Mouse (Mus musculus): ENCODE data around the gene Zfp318. TPM values are rescaled to one million over a fixed set of nuclear protein-coding genes. Genes with fewer than 3 reads are reported as not detected.

Zfp318 gene
- 18.3 and 20.4 TPM in 2 replicates for polyA plus RNA-seq (2015; fragmentation: Nextera tagmentation; extraction: Ambion mirVana)

DNA sequence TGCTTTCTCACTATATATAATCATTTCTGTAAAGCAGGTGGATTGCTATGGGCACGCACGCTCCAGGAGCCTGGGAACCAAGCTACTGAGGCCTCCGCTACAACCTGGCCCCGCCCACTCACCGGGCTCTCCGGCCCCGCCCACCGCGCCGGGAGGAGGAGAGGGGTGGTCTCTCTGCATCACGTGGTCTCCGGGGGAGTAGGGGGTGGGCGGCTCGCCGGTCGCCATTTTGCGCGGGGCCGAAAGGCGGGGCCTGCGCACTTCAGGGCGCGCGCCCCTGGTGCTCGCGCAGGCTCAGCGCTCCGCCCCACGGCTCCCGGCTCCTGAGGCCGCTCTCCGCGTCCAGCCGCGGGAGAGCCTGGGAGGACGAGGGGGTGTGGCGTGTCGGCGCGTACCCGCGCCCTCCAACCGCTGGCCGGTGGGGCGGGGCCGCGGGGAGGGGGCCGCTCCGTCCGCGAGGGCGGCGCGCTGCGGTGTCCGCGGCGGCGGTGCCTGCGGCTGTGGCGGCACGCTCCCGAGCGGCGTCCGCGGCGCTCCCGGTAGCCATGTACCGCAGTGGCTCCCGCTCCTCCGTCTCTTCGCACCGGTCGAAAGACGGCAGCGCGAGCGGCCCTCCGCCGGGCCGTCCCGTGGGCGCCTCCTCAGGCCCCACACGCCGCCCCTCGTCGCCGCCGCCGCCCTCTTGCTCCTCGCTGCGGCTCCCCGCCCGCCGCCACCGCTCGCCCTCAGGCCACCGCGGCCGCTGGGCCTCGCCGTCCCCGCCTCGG, at the start of gene Zfp318:
Zfp318 (plus strand) TSS at position 438 of the 767 bp plus-strand sequence.
- Histone ChIP-seq H3K9ac (peak within 1 kb of the TSS; percentile 91), H3K4me3 (peak within 1 kb of the TSS; percentile 89), H3K4me2 (peak within 1 kb of the TSS; percentile 74), H3K4me1 (replicated peaks) (peaks cover 17% of the 10 kb centered on the region), H3K36me3 (peaks cover 9% of the 10 kb centered on the region; the same call in 1 of the 2 replicates), H3K27ac (replicated peaks) (peak within 1 kb of the TSS; percentile 94), H3K9me3 (no peaks in the 10 kb centered on the region), H3K27me3 (no peaks in the 10 kb centered on the region)
- ATAC-seq (ENCODE audit: low FRiP score, low read depth) = peak; percentile 98
- under 1% methylated on average over 50 of the region's 105 CpGs for WGBS

DNA sequence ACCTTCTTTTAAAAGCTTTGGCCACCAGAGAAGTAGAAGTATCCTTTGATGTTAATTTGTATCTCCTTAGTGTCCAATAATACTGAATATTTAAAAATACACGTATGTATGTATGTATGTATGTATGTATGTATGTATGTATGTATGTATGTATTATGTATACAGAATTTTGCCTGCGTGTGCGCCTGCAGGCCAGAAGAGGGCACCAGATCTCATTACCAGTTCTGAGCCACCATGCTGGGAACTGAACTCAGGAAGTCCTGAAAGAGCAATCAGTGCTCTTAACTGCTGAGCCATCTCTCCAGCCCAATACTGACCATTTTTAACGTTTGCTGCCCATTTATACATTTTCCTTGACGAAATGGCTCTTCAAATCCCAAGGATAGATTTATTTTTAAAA, 47.1 kb upstream of the Zfp318 start:
- Histone ChIP-seq H3K4me2 (no peak overlapping the region), H3K4me3 (no peak overlapping the region), H3K27ac (replicated peaks) (no peak overlapping the region), H3K9ac (no peak overlapping the region), H3K4me1 (replicated peaks) (no peaks in the 10 kb centered on the region), H3K9me3 (no peaks in the 10 kb centered on the region), H3K27me3 (no peaks in the 10 kb centered on the region), H3K36me3 (no peaks in the 10 kb centered on the region)
- 21% methylated on average over 5 of the region's 5 CpGs for WGBS
- no peak for ATAC-seq (ENCODE audit: low FRiP score, low read depth)

DNA sequence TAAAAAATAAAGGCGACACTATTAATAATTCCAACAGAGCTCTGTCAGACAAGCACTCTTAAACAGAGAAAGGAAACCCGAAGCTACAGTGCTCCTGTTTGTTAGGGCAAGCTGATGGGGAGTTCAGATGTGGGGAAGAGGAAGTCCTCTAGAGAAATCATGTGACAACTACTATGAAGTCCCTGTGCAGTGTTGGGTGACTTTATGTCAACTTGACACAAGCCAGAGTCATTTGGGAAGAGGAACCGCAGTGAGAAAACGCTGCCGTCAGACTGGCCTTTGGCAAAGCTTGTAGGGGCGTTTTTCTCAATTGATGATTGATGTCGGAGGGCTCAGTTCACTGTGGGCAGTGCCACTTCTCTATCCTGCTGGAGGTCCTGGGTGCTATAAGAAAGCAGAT, 42.3 kb upstream of the Zfp318 start:
- H3K27ac ChIP-seq (replicated peaks) = no peak overlapping the region
- ATAC-seq (ENCODE audit: low FRiP score, low read depth) = no peak
- no peaks in the 10 kb centered on the region for H3K9me3 ChIP-seq
- H3K27me3 ChIP-seq = no peaks in the 10 kb centered on the region
- 80% methylated on average over 7 of the region's 7 CpGs for WGBS
- H3K9ac ChIP-seq = no peak overlapping the region
- no peak overlapping the region for H3K4me2 ChIP-seq
- H3K4me1 ChIP-seq (replicated peaks) = no peaks in the 10 kb centered on the region
- H3K4me3 ChIP-seq = no peak overlapping the region
- no peaks in the 10 kb centered on the region for H3K36me3 ChIP-seq

DNA sequence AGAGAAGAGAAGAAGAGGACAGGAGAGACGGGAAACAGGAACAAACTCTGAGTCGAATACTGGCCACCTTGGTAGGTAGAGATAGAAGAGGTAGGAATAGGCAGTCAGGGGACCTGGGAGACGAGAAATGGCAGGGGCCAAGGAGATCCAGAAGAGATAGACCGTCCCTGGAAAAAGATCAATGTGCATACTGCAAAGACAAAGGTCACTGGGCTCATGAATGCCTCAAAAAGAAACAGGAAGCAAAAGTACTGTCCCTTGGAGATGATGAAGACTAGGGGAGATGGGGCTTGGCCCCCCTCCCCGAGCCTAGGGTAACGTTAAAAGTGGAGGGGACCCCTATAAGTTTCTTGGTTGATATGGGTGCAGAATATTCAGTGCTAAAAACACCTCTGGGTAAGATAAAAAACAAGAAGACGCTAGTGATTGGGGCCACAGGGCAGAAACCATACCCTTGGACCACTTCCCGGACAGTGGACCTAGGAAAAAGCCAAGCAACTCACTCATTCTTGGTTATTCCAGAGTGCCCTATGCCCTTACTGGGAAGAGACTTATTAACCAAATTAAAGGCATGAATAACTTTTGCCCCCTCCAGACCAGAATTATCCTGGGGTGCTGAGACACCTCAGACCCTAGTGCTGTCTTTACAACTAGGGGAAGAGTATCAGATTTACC, 32.4 kb upstream of the Zfp318 start:
- Histone ChIP-seq H3K9me3 (no peaks in the 10 kb centered on the region), H3K4me3 (no peak overlapping the region), H3K4me2 (no peak overlapping the region), H3K27ac (replicated peaks) (no peak overlapping the region), H3K36me3 (no peaks in the 10 kb centered on the region), H3K27me3 (no peaks in the 10 kb centered on the region), H3K9ac (no peak overlapping the region), H3K4me1 (replicated peaks) (no peaks in the 10 kb centered on the region)
- 90% methylated on average over 8 of the region's 8 CpGs for WGBS
- ATAC-seq (ENCODE audit: low FRiP score, low read depth) = no peak

DNA sequence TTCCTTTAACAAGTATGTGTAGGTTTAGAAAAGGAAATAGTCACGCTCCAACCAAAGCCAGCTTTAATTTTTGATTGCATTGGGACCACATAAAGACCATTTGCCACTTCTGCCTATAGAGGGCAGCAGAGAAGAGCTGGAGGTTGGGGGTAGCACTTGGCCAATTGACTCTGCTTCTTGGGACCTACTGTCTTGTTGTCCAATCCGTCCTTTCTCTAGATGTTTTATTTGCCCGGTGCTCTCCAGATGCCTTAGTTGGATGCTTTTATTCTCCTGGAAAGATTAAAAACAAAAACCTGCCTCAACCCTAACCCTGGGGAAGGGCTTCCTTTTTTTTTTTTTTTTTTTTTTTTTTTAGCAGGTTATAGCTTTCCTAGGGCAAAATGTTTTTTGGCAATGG, 11.7 kb upstream of the Zfp318 start:
- Histone ChIP-seq H3K27ac (replicated peaks) (no peak overlapping the region), H3K36me3 (no peaks in the 10 kb centered on the region), H3K9ac (no peak overlapping the region), H3K4me3 (no peak overlapping the region), H3K27me3 (no peaks in the 10 kb centered on the region), H3K4me2 (no peak overlapping the region), H3K4me1 (replicated peaks) (no peaks in the 10 kb centered on the region), H3K9me3 (no peaks in the 10 kb centered on the region)
- 80% methylated on average over 3 of the region's 3 CpGs for WGBS
- ATAC-seq (ENCODE audit: low FRiP score, low read depth) = no peak

DNA sequence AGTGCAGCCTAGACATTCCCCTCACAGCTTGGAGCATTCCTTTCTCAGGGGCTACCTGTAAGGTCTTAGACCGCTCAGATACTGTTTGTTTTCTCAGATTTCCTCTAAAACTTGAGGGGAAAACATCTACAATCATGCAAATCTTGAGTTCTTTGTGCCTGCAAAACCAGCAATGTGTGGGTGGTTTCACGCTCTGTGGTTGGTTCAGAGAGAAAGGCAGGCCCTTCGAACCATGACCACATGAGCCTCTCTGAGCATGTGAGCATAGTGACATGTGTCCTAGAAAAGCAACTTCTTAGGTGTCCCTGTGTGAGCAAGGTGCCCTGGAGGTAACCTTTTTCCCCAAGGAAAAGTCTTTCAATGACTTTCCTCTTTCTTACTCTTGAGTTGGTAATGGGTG, 5.0 kb upstream of the Zfp318 start:
- WGBS = 88% methylated on average over 3 of the region's 3 CpGs
- Histone ChIP-seq H3K27ac (replicated peaks) (no peak overlapping the region), H3K9me3 (no peaks in the 10 kb centered on the region), H3K27me3 (no peaks in the 10 kb centered on the region), H3K36me3 (no peaks in the 10 kb centered on the region), H3K4me3 (no peak overlapping the region), H3K4me1 (replicated peaks) (no peaks in the 10 kb centered on the region), H3K9ac (no peak overlapping the region), H3K4me2 (no peak overlapping the region)
- ATAC-seq (ENCODE audit: low FRiP score, low read depth) = no peak

DNA sequence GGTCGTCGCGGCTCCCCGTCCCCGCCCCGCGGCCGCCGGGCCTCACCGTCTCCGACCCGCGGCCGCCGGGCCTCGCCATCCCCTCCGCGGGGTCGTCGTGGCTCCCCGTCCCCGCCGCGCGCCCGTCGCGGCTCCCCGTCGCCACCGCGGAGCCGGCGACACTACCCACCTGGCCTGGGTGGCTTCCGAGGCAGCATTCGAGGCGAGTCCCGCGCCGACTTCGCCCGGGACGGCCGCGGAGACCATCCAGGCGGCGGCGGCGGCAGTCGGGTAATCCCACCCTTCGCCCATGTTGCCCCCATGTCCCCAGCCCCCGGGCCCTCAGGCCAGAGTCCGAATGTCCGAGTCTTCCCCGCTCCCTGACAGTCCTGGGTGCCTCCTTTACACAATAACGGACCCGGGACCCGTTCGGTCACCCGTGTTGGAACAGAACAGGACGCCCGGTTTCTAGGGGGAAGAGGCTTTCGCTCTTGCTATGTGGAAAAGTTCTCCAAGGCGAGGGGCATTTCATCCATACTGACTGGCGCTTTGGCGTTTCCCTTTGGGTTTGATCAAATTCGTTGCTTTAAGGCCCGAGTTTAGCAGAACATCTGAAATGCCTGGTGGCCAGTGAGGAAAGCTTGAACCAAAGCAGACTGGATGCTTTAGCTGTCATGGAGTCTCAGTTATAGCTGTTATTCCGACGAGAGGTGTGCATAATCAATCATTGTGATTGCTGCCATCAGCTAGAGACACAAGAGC, 700 bp downstream of the Zfp318 start:
- H3K9me3 ChIP-seq = no peaks in the 10 kb centered on the region
- peak overlapping the region; percentile 89 for H3K4me3 ChIP-seq
- H3K36me3 ChIP-seq = peaks cover 13% of the 10 kb centered on the region
- H3K4me1 ChIP-seq (replicated peaks) = peaks cover 17% of the 10 kb centered on the region
- peak overlapping the region; percentile 94 for H3K27ac ChIP-seq (replicated peaks)
- WGBS = under 1% methylated on average over 69 of the region's 70 CpGs
- ATAC-seq (ENCODE audit: low FRiP score, low read depth) = no peak
- H3K9ac ChIP-seq = peak overlapping the region; percentile 91
- H3K4me2 ChIP-seq = peak overlapping the region; percentile 74
- H3K27me3 ChIP-seq = no peaks in the 10 kb centered on the region

DNA sequence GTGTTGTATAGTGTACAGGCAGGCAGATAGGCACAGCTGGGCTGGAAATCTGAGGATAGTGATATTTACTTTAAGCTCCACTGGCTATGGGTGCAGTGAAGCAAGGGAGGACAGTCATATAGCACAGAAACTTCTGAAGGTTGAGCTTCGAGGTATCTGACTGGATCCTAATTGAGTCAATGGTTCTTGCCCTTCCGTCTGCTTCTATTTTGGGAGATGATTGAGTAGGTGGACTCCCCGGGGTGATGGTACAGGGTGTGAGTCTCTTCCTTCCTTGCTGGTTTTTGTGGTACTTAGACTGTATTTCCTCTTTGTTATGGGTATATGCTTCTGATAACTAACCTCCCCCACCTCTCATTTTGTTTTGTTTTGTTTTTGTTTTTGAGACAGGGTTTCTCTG, 4.7 kb downstream of the Zfp318 start:
- no peaks in the 10 kb centered on the region for H3K9me3 ChIP-seq
- no peak overlapping the region for H3K9ac ChIP-seq
- H3K4me1 ChIP-seq (replicated peaks) = peaks cover 17% of the 10 kb centered on the region
- no peak for ATAC-seq (ENCODE audit: low FRiP score, low read depth)
- H3K36me3 ChIP-seq = peaks cover 23% of the 10 kb centered on the region
- no peak overlapping the region for H3K27ac ChIP-seq (replicated peaks)
- H3K4me3 ChIP-seq = no peak overlapping the region
- H3K27me3 ChIP-seq = no peaks in the 10 kb centered on the region
- no peak overlapping the region for H3K4me2 ChIP-seq
- whole genome bisulfite sequencing = 76% methylated on average over 3 of the region's 3 CpGs

DNA sequence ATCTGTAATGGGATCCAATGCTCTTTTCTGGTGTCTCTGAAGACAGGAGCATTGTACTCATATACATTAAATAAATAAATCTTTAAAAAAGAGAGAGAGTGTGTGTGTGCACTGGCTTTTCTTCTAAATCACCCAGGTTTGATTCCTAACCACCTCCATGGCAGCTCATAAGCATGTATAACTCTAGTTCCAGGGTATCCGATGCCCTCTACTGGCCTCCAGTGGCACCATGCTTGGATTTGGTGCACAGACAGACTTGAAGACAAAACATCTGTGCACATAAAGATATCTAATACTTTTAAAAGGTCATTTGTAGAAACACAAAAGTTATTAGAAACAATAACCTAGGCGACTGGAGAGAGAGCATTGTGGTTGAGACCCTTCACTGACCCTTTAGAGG, 9.5 kb downstream of the Zfp318 start:
- 50% methylated on average over 2 of the region's 2 CpGs for WGBS
- Histone ChIP-seq H3K27ac (replicated peaks) (no peak overlapping the region), H3K4me2 (no peak overlapping the region), H3K4me3 (no peak overlapping the region), H3K9ac (no peak overlapping the region), H3K4me1 (replicated peaks) (no peaks in the 10 kb centered on the region), H3K27me3 (no peaks in the 10 kb centered on the region), H3K9me3 (no peaks in the 10 kb centered on the region), H3K36me3 (peaks cover 37% of the 10 kb centered on the region)
- no peak for ATAC-seq (ENCODE audit: low FRiP score, low read depth)

DNA sequence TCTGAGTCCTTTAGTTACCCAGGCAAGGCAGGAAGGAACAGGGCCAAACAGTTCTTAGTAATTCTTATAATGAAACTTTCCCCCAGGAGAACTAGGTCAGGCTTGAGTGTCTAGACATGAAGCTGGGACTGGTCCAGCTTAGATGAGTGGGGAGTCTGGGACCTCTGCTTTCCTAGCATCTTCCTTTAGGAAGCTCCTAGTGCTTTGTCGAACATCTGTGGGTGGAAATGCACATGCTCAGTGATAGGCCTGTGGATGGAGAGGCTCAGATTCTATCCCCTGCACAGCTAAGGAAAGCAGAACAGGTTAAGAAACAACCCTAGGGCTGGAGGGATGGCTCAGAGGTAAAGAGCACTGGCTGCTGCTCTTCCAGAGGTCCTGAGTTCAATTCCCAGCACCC, 11.1 kb downstream of the Zfp318 start:
- H3K27ac ChIP-seq (replicated peaks) = no peak overlapping the region
- H3K4me1 ChIP-seq (replicated peaks) = no peaks in the 10 kb centered on the region
- H3K9ac ChIP-seq = no peak overlapping the region
- H3K9me3 ChIP-seq = no peaks in the 10 kb centered on the region
- no peak overlapping the region for H3K4me2 ChIP-seq
- WGBS = 85% methylated on average over 1 of the region's 1 CpGs
- peaks cover 37% of the 10 kb centered on the region for H3K36me3 ChIP-seq
- no peak overlapping the region for H3K4me3 ChIP-seq
- H3K27me3 ChIP-seq = no peaks in the 10 kb centered on the region
- no peak for ATAC-seq (ENCODE audit: low FRiP score, low read depth)

DNA sequence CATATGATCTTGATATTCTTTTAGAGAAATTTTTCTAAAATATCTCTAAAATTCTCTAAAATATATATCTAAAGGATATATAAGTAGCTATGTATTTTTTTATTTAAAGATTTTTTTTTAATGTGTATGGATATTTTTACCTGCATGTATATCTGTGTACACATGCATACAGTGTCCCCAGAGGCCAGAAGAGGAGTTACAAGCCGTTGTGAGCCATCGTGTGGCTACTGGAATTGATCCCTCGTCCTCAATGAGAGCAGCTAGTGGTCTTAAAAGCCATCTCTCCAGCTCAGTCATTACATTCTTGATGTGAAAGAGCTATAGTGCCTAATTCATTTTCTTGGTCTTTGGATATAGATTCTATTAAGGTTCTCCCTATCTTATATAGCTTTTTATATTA, 24.9 kb downstream of the Zfp318 start:
- no peaks in the 10 kb centered on the region for H3K27me3 ChIP-seq
- H3K27ac ChIP-seq (replicated peaks) = no peak overlapping the region
- 21% methylated on average over 3 of the region's 3 CpGs for WGBS
- no peak overlapping the region for H3K9ac ChIP-seq
- no peak overlapping the region for H3K4me2 ChIP-seq
- ATAC-seq (ENCODE audit: low FRiP score, low read depth) = no peak
- peaks cover 78% of the 10 kb centered on the region for H3K36me3 ChIP-seq
- H3K4me3 ChIP-seq = no peak overlapping the region
- H3K4me1 ChIP-seq (replicated peaks) = no peaks in the 10 kb centered on the region
- no peaks in the 10 kb centered on the region for H3K9me3 ChIP-seq

DNA sequence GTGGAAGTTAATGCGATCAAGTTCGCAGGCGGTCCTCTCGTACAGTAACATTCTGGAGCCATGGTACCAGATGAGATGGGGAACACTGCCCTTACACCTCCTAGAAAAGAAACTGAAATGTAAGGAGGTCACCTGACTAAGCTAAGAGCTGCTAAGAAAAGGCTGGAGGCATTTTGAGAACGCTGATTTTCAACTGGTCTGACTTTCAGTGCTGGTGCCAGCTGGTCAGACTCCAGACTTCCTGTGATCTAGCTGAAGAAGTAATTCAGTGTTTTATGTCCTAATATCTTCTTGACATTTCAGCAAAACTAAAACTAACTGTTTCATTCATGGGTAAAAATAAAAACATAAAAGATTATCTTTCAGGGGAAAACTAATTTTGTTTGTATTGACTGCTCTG, 35.1 kb downstream of the Zfp318 start:
- H3K9me3 ChIP-seq = no peaks in the 10 kb centered on the region
- H3K9ac ChIP-seq = no peak overlapping the region
- H3K36me3 ChIP-seq = peaks cover 13% of the 10 kb centered on the region
- H3K27me3 ChIP-seq = no peaks in the 10 kb centered on the region
- no peaks in the 10 kb centered on the region for H3K4me1 ChIP-seq (replicated peaks)
- no peak overlapping the region for H3K4me3 ChIP-seq
- no peak for ATAC-seq (ENCODE audit: low FRiP score, low read depth)
- H3K27ac ChIP-seq (replicated peaks) = no peak overlapping the region
- WGBS = 71% methylated on average over 5 of the region's 5 CpGs
- no peak overlapping the region for H3K4me2 ChIP-seq

Data from hindbrain, embryonic 15.5 days (tissue).